Mouse (Mus musculus) kidney, postnatal 0 days (tissue): ENCODE results near the gene Wnt10a. TPM values are rescaled to one million over a fixed set of nuclear protein-coding genes. Genes with fewer than 3 reads are reported as not detected.

Source experiments
- ATAC-seq: fragments of 200-750 bp; cut with Nextera tagmentation; replicated peaks from 2 replicates; pipeline ENCODE4 v1.8.0; 2017; ENCODE audit warnings: low read depth, moderate number of reproducible peaks, moderate TSS enrichment, moderate library complexity; ENCODE audit not compliant: low FRiP score
- DNase-seq: peaks from one replicate; pipeline ENCODE4 v3.0.0-alpha.2; 2016; ENCODE audit warnings: low spot score
- H3K27ac ChIP-seq: fragments of 300-500 bp; sonication (generic); 2 replicates; pipeline ENCODE4 v1.5.1; 2014; ENCODE audit warnings: mild to moderate bottlenecking
- H3K27me3 ChIP-seq: fragments of 300-500 bp; sonication (generic); 2 replicates; pipeline ENCODE4 v1.6.1; 2014; ENCODE audit warnings: low read length, mixed read lengths; ENCODE audit not compliant: insufficient read depth
- H3K36me3 ChIP-seq: fragments of 300-500 bp; sonication (generic); 2 replicates; pipeline ENCODE4 v1.6.1; 2014; ENCODE audit warnings: low read length, mixed read lengths; ENCODE audit not compliant: insufficient read depth
- H3K4me1 ChIP-seq: fragments of 300-500 bp; sonication (generic); replicated peaks from 2 replicates; pipeline ENCODE4 v1.6.1; 2014; ENCODE audit warnings: antibody characterized with exemption, low read length, mixed read lengths; ENCODE audit not compliant: insufficient read depth
- H3K4me2 ChIP-seq: fragments of 300-500 bp; sonication (generic); 2 replicates; pipeline ENCODE4 v1.6.1; 2014; ENCODE audit warnings: mild to moderate bottlenecking, low read length, moderate library complexity, mixed read lengths
- H3K4me3 ChIP-seq: fragments of 300-500 bp; sonication (generic); replicated peaks from 2 replicates; pipeline ENCODE4 v1.5.1; 2014; ENCODE audit warnings: low read depth, low read length
- H3K9ac ChIP-seq: fragments of 300-500 bp; sonication (generic); 2 replicates; pipeline ENCODE4 v1.6.1; 2014; ENCODE audit warnings: low read depth, low read length
- H3K9me3 ChIP-seq: fragments of 300-500 bp; sonication (generic); replicated peaks from 2 replicates; pipeline ENCODE4 v1.6.1; 2016; ENCODE audit warnings: low read length, inconsistent platforms, mixed read lengths
- CTCF ChIP-seq: IDR thresholded peaks from 2 replicates; pipeline ENCODE4 v1.5.1; 2016; ENCODE audit warnings: antibody characterized with exemption, low read depth, mild to moderate bottlenecking, moderate library complexity
- WGBS: fragments of 180-500 bp; shearing (Covaris S2); extraction: QIAGEN DNeasy Blood & Tissue Kit; methylation state at CpG from one replicate; pipeline ENCODE4 v1.1.7; 2014; 5-methylcytosine and 5-hydroxymethylcytosine counted together
- polyA plus RNA-seq: library from polyadenylated mRNA; unstranded; fragments of >200 nt; fragmentation: Nextera tagmentation; extraction: Ambion mirVana; gene quantifications from 2 replicates; pipeline ENCODE4 v1.2.1, GENCODE M21; 2015

Wnt10a gene
- polyA plus RNA-seq, 1 experiment from 2014 or later = 0.91 TPM

DNA sequence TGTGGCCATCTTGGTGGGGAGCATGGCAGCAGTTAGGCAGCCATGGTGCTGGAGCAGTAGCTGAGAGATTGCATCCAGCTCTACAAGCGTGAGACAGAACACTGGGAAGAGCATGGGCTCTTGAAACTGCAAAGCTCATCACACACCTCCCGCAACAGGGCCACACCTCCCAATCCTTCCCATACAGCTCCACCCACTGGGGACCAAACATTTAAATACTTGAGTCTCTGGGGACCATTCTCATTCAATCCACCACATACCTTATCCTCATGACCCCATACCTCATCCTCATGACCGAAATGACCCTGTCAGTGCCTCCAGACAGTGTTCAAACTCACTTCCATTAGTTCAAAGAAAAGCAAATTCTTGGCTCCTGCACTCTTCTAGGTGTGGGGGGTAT lies 41.9 kb downstream of the Wnt10a start:
- Histone ChIP-seq H3K27me3 (no peaks in the 10 kb centered on the region), H3K4me3 (no peak overlapping the region), H3K4me1 (no peaks in the 10 kb centered on the region), H3K27ac (no peak overlapping the region), H3K9ac (no peak overlapping the region), H3K36me3 (no peaks in the 10 kb centered on the region), H3K4me2 (no peak overlapping the region), H3K9me3 (no peaks in the 10 kb centered on the region)
- ATAC-seq (no peak), DNase-seq (no peak)
- no peak for TF ChIP-seq CTCF
- 84% methylated on average over 3 of the region's 3 CpGs for WGBS

DNA sequence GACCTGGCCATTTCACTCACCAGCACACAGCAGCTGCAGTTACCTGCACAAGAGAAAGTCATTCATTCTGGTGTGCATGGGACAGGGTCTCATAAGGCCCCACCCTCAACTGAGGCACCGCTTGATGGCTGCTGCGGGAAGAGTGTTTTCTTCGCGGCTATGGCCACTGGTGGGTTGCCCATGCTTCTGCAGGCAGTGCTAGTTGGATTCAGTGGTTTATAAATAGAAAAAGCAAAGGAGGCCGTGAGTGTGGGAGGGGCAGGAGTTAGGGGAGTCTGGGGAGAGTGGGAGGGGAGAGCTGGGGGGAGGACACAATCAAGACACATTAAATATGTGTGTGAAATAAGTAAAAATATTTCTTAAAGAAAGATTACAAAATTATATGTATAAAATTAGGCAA lies 51.8 kb downstream of the Wnt10a start:
- Histone ChIP-seq H3K27ac (no peak overlapping the region), H3K4me2 (no peak overlapping the region), H3K9ac (no peak overlapping the region), H3K36me3 (no peaks in the 10 kb centered on the region), H3K4me1 (no peaks in the 10 kb centered on the region), H3K27me3 (no peaks in the 10 kb centered on the region), H3K4me3 (no peak overlapping the region), H3K9me3 (no peaks in the 10 kb centered on the region)
- no peak for DNase-seq
- no peak for ATAC-seq
- 77% methylated on average over 5 of the region's 5 CpGs for WGBS
- no peak for TF ChIP-seq CTCF

DNA sequence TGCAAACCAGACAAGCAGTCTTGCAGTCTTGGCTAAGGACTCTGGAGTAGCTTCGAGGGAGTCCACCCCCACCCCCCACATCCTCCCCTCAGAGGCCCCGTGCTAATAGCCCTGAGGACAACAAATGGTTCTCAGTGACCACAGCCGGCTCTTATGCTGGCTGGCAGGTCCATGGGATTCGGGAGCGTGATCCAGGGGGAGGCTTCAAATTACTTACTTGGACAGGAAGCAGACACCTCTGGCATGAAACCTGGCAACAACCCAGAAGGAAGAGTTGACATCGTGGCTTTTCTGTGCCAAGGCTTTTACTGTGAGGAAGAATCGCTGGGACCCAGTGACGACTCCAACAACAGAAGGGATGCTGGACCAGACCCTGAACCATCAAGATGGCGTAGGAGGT lies 55.0 kb downstream of the Wnt10a start:
- Histone ChIP-seq H3K9ac (no peak overlapping the region), H3K27me3 (0 out of 2 replicates have a peak, but pooled peaks cover 14% of the 10 kb centered on the region), H3K27ac (no peak overlapping the region), H3K4me1 (no peaks in the 10 kb centered on the region), H3K4me2 (no peak overlapping the region), H3K9me3 (no peaks in the 10 kb centered on the region), H3K4me3 (no peak overlapping the region), H3K36me3 (no peaks in the 10 kb centered on the region)
- WGBS = 17% methylated on average over 9 of the region's 9 CpGs
- no peak for TF ChIP-seq CTCF
- ATAC-seq (no peak), DNase-seq (no peak)

DNA sequence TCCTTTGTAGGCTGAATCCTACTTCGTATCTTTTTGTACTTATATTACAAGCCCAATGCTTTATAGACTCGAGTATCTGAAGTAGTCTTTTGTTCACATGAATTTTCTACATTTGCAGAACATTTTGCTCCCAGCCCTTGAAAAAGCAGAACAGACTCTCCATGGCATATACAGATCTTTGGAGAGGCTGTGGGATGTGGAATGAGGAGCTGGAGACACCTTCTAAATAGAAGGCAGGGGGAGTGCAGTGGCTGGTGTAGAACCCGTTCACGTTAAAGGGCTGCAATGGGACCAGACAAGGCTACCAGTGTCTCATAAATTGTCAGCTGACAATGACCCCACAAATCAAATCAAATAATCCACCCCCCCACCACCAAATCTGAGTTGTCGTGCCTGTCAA lies 57.6 kb downstream of the Wnt10a start:
- Histone ChIP-seq H3K27me3 (0 out of 2 replicates have a peak, but pooled peaks cover 22% of the 10 kb centered on the region), H3K9ac (no peak overlapping the region), H3K27ac (no peak overlapping the region), H3K36me3 (no peaks in the 10 kb centered on the region), H3K4me2 (no peak overlapping the region), H3K4me3 (no peak overlapping the region), H3K4me1 (no peaks in the 10 kb centered on the region), H3K9me3 (no peaks in the 10 kb centered on the region)
- 40% methylated on average over 5 of the region's 5 CpGs for WGBS
- no peak for ATAC-seq
- TF ChIP-seq CTCF = no peak
- no peak for DNase-seq

DNA sequence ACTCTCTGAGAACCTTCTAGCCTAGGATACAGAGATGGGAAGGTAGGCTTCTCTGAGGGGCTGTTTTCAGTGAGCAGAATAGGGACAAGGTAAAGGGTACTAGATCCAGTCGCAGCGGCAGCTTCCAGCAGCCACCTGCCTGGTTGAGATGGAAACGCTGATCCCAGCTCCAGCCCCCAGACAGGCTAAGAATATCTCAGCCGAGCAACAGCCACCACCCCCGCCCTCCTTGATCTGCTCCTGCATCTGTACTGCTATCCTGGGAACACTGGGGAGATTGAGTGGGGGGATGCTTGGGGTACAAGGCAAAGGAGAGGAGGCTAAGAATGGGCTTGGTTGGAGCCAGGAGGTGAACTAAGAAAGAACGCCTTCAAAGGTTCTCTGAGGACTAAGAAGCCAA lies 58.9 kb downstream of the Wnt10a start:
- Histone ChIP-seq H3K27ac (no peak overlapping the region), H3K4me2 (no peak overlapping the region), H3K9ac (no peak overlapping the region), H3K9me3 (no peaks in the 10 kb centered on the region), H3K27me3 (peaks cover 24% of the 10 kb centered on the region), H3K4me3 (no peak overlapping the region), H3K4me1 (no peaks in the 10 kb centered on the region), H3K36me3 (no peaks in the 10 kb centered on the region)
- WGBS = 35% methylated on average over 6 of the region's 6 CpGs
- DNase-seq = no peak
- TF ChIP-seq CTCF = no peak
- ATAC-seq = no peak

DNA sequence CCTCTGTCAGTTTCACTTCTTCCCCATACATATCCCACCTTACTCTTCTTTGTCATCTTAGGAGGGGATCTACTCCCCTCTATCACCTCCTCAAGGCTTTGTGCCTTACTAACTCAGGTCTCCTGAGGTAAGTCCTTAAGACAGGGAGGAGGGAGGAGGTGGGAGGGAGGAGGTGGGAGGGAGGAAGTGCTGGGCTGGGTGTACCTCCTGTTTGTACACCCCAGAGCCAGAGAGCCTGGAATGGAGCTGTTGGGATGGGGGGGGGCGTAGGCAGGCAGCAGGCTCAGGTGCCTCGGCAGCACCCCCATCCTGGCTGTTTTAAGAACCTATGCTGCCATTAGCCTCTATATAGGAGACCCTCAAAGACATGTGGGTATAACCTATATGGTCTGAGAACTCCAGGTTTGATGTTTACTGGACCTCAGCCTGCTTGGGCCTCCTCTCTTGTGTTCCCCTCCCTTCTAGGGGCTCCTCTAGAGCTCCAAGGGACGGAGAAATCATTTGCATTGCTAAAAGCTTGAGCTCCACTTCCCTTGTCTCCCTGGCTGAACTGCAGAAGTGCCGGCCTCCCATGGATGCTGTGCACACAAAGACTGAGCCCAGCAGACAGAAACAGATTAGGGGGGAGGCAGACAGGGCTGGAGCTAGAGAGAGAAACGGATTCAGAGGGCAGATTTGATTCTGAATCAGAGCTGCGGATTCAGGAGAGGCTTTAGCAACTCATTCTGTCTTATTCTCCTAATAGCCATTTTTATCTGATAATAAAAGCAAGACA lies 59.9 kb downstream of the Wnt10a start:
- H3K4me1 ChIP-seq = peaks cover 6% of the 10 kb centered on the region
- no peaks in the 10 kb centered on the region for H3K36me3 ChIP-seq
- DNase-seq (no peak), ATAC-seq (no peak)
- TF ChIP-seq CTCF = no peak
- H3K27ac ChIP-seq = no peak overlapping the region
- no peak overlapping the region for H3K9ac ChIP-seq
- H3K4me3 ChIP-seq = no peak overlapping the region
- 17% methylated on average over 6 of the region's 6 CpGs for WGBS
- H3K9me3 ChIP-seq = no peaks in the 10 kb centered on the region
- peaks cover 33% of the 10 kb centered on the region for H3K27me3 ChIP-seq
- no peak overlapping the region for H3K4me2 ChIP-seq

Other genes starting within 250 kb of the Wnt10a start
- 1.0 and 1.1 TPM in 2 replicates for gene Plcd4, start 248.6 kb upstream of the Wnt10a start, polyA plus RNA-seq
- gene Usp37, start 247.2 kb upstream of the Wnt10a start, polyA plus RNA-seq = 17.4 and 20.2 TPM in 2 replicates
- 3.6 and 3.9 TPM in 2 replicates for gene Zfp142, start 203.3 kb upstream of the Wnt10a start, polyA plus RNA-seq
- gene Bcs1l, start 203.2 kb upstream of the Wnt10a start, polyA plus RNA-seq = 13.3 and 14.5 TPM in 2 replicates
- gene Rnf25, start 190.1 kb upstream of the Wnt10a start, polyA plus RNA-seq = 30.4 and 30.5 TPM in 2 replicates
- 4.8 and 5.0 TPM in 2 replicates for gene Stk36, start 190.1 kb upstream of the Wnt10a start, polyA plus RNA-seq
- 6.9 and 7.1 TPM in 2 replicates for gene Ttll4, start 129.8 kb upstream of the Wnt10a start, polyA plus RNA-seq
- gene Cyp27a1, start 77.9 kb upstream of the Wnt10a start, polyA plus RNA-seq = 10.3 and 10.8 TPM in 2 replicates
- 0.07 and 0.27 TPM in 2 replicates for gene Prkag3, start 42.3 kb upstream of the Wnt10a start, polyA plus RNA-seq
- 1.9 and 2.2 TPM in 2 replicates for gene Wnt6, start 19.6 kb upstream of the Wnt10a start, polyA plus RNA-seq
- not detected in 2 replicates for gene Cdk5r2, start 63.4 kb downstream of the Wnt10a start, polyA plus RNA-seq
- gene Fev, start 93.9 kb downstream of the Wnt10a start, polyA plus RNA-seq = 0.14 and 0.20 TPM in 2 replicates
- gene Cryba2, start 101.6 kb downstream of the Wnt10a start, polyA plus RNA-seq = not detected in 2 replicates
- gene Cfap65, start 144.1 kb downstream of the Wnt10a start, polyA plus RNA-seq = 0.08 TPM in 2 replicates
- 6.3 and 6.9 TPM in 2 replicates for gene Ihh, start 160.2 kb downstream of the Wnt10a start, polyA plus RNA-seq